Mouse (Mus musculus) embryonic facial prominence, embryonic 11.5 days (tissue): ENCODE results near the gene Aim2. TPM values are rescaled to one million over a fixed set of nuclear protein-coding genes. Genes with fewer than 3 reads are reported as not detected.
A peak's percentile ranks its signal among the peaks of the same experiment; 100 is the strongest.
"Not testable (repeated sequence)": the region's sequence is repeated elsewhere in the genome, so short reads cannot be mapped to it uniquely, and the experiment has no call there.

Source experiments
- ATAC-seq: fragments of 200-750 bp; cut with Nextera tagmentation; replicated peaks from 2 replicates; pipeline ENCODE4 v1.8.0; 2017; ENCODE audit warnings: low read depth; ENCODE audit not compliant: insufficient number of reproducible peaks, low FRiP score, low TSS enrichment
- DNase-seq: peaks from one replicate; pipeline ENCODE4 v3.0.0-alpha.2; 2015; ENCODE audit warnings: low spot score
- H3K27ac ChIP-seq: fragments of 300-500 bp; sonication (generic); replicated peaks from 2 replicates; pipeline ENCODE4 v1.5.1; 2014; ENCODE audit warnings: mild to moderate bottlenecking, low read depth, low read length, control low read depth
- H3K27me3 ChIP-seq: fragments of 300-500 bp; sonication (generic); 2 replicates; pipeline ENCODE4 v1.6.1; 2014; ENCODE audit warnings: mild to moderate bottlenecking, low read length, moderate library complexity, mixed read lengths; ENCODE audit not compliant: control insufficient read depth, insufficient read depth
- H3K36me3 ChIP-seq: fragments of 300-500 bp; sonication (generic); replicated peaks from 2 replicates; pipeline ENCODE4 v1.6.1; 2014; ENCODE audit warnings: low read depth, mild to moderate bottlenecking, low read length, moderate library complexity, mixed read lengths; ENCODE audit not compliant: control insufficient read depth, insufficient read depth
- H3K4me1 ChIP-seq: fragments of 300-500 bp; sonication (generic); 2 replicates; pipeline ENCODE4 v1.6.1; 2014; ENCODE audit warnings: low read length, mixed read lengths; ENCODE audit not compliant: control insufficient read depth, insufficient read depth
- H3K4me2 ChIP-seq: fragments of 300-500 bp; sonication (generic); 2 replicates; pipeline ENCODE4 v1.6.1; 2014; ENCODE audit warnings: low read depth, mild to moderate bottlenecking, control low read depth, low read length, moderate library complexity
- H3K4me3 ChIP-seq: fragments of 300-500 bp; sonication (generic); 2 replicates; pipeline ENCODE4 v1.5.1; 2014; ENCODE audit warnings: low read depth, low read length, control low read depth
- H3K9ac ChIP-seq: fragments of 300-500 bp; sonication (generic); replicated peaks from 2 replicates; pipeline ENCODE4 v1.6.1; 2014; ENCODE audit warnings: mild to moderate bottlenecking, control low read depth, low read length
- H3K9me3 ChIP-seq: fragments of 300-500 bp; sonication (generic); replicated peaks from 2 replicates; pipeline ENCODE4 v1.6.1; 2016; ENCODE audit warnings: mild to moderate bottlenecking, low read length, inconsistent platforms, mixed read lengths; ENCODE audit not compliant: control insufficient read depth
- WGBS: fragments of 180-500 bp; shearing (Covaris S2); extraction: QIAGEN DNeasy Blood & Tissue Kit; methylation state at CpG from one replicate; pipeline ENCODE4 v1.1.7; 2014; 5-methylcytosine and 5-hydroxymethylcytosine counted together
- polyA plus RNA-seq: library from polyadenylated mRNA; unstranded; fragments of >200 nt; fragmentation: Nextera tagmentation; extraction: Ambion mirVana; gene quantifications from 2 replicates; pipeline ENCODE4 v1.2.1, GENCODE M21; 2014

The Aim2 gene
- 1.9 and 2.1 TPM in 2 replicates for polyA plus RNA-seq

DNA sequence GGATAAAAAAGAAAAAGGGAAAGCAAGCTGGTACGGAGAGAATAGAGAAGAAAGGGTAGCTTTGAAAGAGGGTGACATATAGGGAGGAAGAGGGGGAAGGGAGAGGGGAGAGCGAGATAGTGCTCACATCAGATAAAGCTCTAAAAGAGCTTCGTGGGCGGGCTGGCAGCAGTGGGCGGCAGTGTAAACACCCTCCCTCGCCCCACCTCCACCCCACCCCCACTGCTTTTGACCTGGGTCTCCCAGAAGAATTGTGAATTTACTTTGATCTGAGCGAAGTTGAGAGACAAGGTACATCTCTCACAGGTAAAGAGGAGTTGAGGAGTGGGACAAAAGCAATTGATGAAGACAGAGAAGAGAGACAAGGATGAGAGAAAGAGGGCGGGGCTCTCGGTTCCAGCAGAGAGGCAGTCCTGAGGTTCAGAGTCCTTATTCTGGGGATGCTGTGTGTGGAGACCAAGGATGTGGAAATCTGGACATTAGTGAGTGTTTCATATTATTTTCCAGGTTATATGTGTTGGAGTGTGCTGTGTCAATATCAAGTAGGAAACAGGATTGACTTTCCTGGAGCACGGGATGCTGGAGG, at the start of gene Aim2:
Aim2 (plus strand) TSS at position 508 of the 586 bp plus-strand sequence.
- peak within 1 kb of the TSS; percentile 49 for H3K9ac ChIP-seq
- no peaks in the 10 kb centered on the region for H3K27me3 ChIP-seq
- no peaks in the 10 kb centered on the region for H3K9me3 ChIP-seq
- H3K4me2 ChIP-seq: peak within 1 kb of the TSS; percentile 39
- H3K36me3 ChIP-seq: no peaks in the 10 kb centered on the region
- 9% methylated on average over 10 of the region's 10 CpGs for WGBS
- no peaks in the 10 kb centered on the region for H3K4me1 ChIP-seq
- DNase-seq (peak; percentile 21), ATAC-seq (peak; percentile 53; the same call in 1 of the 2 replicates)
- peak within 1 kb of the TSS; percentile 30 for H3K4me3 ChIP-seq
- H3K27ac ChIP-seq: no peak within 1 kb of the TSS

DNA sequence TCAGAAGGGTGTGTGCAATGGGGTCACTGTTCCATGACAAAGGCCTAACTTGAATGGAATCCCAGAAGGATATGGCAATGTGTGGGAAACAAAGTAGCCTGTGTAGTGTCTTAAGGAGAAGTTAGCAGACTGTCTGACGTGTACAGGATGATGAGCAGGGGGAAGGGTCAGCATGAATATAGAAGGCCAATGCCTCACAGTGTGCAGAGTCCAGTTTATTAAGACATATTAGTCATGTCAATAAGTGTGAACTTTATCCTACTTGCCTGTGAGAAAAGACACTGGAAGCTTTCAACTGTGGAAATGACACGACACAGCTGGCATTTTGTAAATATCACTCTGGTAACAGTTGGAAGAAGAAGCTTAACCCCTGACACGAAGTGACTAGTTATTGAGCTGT, 47.9 kb upstream of the Aim2 start:
- not testable (repeated sequence) for H3K9ac ChIP-seq, H3K27ac ChIP-seq, ATAC-seq, H3K27me3 ChIP-seq, H3K4me1 ChIP-seq, H3K36me3 ChIP-seq, DNase-seq, H3K9me3 ChIP-seq, H3K4me2 ChIP-seq, H3K4me3 ChIP-seq
- WGBS: 54% methylated on average over 3 of the region's 3 CpGs

DNA sequence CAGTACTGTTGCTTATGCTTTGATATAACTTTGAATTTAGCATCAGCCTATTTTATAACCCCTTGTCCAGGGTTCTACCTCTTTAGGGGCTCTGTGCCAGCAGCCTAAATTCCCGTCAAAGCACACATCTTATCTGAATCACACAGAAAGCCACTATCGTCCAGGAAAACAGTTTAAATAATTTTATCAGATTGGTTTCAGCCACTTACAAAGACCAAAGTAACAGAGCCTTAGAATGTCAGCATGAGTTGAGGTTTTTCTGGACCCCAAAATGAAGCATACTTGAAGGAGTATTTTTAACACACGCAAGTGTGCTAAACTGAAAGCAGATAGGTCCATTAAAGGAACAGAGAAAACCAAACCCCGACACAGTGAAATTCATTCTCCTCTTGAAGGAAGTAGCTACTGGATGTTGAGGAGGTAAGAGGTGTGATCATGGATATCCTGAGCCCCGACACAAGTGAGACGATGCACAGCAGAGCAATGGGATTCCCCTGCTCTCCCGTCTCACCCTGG, 37.1 kb upstream of the Aim2 start:
- DNase-seq, ATAC-seq, H3K27me3 ChIP-seq, H3K36me3 ChIP-seq, H3K4me3 ChIP-seq, H3K27ac ChIP-seq, H3K4me2 ChIP-seq, H3K4me1 ChIP-seq, H3K9ac ChIP-seq, H3K9me3 ChIP-seq: not testable (repeated sequence)
- 82% methylated on average over 7 of the region's 7 CpGs for WGBS

DNA sequence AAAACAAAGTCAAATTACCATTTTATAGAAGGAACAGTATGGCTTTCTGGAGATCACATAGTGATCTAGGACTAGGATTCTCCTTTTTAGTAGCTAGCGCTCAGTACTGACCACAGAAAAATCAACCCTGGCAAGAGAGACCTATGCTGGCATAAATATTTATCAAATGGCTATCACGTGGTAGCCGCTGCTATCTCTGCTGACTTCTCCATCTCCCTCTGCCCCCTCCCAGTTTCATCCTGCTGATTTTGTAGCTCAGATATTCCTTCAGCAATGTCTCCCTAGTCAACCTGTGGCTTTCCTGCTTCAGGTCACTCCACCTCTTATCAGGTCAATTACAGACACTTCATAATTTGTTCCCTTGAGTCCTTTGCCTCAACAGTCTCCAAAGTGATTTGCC, 35.0 kb upstream of the Aim2 start:
- Histone ChIP-seq H3K36me3 (no peaks in the 10 kb centered on the region), H3K9ac (no peak overlapping the region), H3K9me3 (no peaks in the 10 kb centered on the region), H3K4me2 (no peak overlapping the region), H3K27ac (no peak overlapping the region), H3K27me3 (no peaks in the 10 kb centered on the region), H3K4me1 (no peaks in the 10 kb centered on the region), H3K4me3 (no peak overlapping the region)
- ATAC-seq (no peak), DNase-seq (no peak)
- WGBS: 92% methylated on average over 3 of the region's 3 CpGs

DNA sequence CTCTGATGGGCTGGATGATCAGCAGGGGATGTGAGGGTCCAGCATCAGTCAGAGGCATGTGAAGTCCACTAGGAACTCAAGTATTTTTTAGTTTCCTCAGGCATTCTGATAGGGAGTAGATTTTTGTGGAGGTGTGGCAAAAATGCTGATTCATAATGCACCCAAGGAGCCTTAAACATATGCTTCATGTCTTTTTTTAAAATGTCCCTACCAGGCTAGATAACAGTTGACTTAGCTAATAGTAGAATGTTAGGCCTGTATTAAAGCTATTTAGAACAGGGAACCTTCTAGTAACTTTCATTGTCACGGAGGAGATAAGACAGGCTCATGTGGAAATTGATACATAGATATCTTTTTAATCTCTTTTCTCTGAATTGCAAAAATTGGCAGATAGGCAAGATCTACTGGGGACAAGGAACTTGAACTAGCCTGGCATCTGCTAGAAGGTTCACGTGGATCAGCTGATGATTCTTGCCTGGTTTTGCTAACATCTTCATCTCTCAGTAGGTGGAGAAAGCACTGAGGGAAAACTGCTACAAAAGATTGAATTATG, 32.7 kb upstream of the Aim2 start:
- WGBS: 90% methylated on average over 2 of the region's 2 CpGs
- Histone ChIP-seq H3K9me3 (no peaks in the 10 kb centered on the region), H3K4me1 (no peaks in the 10 kb centered on the region), H3K4me2 (no peak overlapping the region), H3K4me3 (no peak overlapping the region), H3K36me3 (no peaks in the 10 kb centered on the region), H3K9ac (no peak overlapping the region), H3K27ac (no peak overlapping the region), H3K27me3 (no peaks in the 10 kb centered on the region)
- ATAC-seq: no peak
- no peak for DNase-seq

DNA sequence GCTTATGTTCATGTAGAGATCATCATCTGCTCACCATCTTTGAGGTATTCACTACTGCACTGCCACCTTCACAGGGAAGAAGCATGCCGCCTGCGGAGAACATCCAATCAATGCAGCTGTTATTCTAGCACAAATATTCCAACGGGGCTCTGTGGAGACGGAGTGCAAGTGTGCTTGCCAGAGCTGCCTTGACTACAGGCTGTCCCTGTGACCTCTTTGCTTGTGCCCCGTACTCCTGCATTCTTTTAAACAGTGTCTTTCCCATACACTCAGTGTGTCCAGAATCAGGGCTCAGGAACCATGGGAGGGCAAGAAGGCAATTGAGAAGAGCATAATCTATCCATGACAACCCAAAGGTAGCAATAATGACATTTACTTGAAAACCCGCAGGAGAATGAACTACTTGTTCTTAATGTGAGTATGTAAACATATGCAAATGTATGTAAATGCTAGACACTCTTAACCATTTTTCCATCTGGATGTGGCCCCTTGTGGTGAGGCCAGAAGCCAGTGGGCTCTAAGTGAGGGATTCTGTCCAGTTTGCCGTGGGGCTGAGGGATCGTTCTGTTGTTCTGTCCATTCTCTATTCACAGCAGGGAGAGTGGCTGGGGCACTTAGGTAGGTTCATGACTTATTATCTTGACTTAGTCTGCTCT, 29.0 kb upstream of the Aim2 start:
- Histone ChIP-seq H3K27me3 (no peaks in the 10 kb centered on the region), H3K9ac (no peak overlapping the region), H3K4me2 (no peak overlapping the region), H3K4me1 (no peaks in the 10 kb centered on the region), H3K9me3 (no peaks in the 10 kb centered on the region), H3K36me3 (no peaks in the 10 kb centered on the region), H3K4me3 (no peak overlapping the region), H3K27ac (no peak overlapping the region)
- ATAC-seq: no peak
- DNase-seq: no peak
- WGBS: 72% methylated on average over 8 of the region's 8 CpGs

DNA sequence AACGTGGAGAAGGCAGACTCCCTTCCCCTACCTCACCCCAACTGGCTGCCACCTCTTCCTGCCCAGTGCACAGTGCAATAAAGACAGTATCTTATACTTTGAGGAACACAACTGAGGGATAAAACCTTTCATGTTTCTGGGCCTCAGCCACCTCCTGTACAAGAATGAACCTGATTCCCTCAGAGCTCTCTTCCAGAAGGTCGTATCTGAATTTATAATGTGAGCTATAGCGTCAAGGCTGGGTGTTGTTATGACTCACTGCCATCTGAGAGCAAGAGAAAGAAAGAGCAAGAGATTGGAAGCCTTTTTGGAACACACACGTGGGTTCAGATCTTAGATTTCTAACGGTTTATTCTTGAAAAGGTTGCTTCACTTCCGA, 28.4 kb upstream of the Aim2 start:
- Histone ChIP-seq H3K4me3 (no peak overlapping the region), H3K27ac (no peak overlapping the region), H3K4me2 (no peak overlapping the region), H3K27me3 (no peaks in the 10 kb centered on the region), H3K4me1 (no peaks in the 10 kb centered on the region), H3K9me3 (no peaks in the 10 kb centered on the region), H3K9ac (no peak overlapping the region), H3K36me3 (no peaks in the 10 kb centered on the region)
- WGBS: 73% methylated on average over 6 of the region's 6 CpGs
- DNase-seq: no peak
- no peak for ATAC-seq
